Mouse (Mus musculus) hindbrain, embryonic 11.5 days (tissue): ENCODE data around the gene Rilp. TPM values are rescaled to one million over a fixed set of nuclear protein-coding genes. Genes with fewer than 3 reads are reported as not detected.

ENCODE experiments used
- ATAC-seq: fragments of 200-750 bp; cut with Nextera tagmentation; 2 replicates; pipeline ENCODE4 v1.8.0; 2017; ENCODE audit warnings: mild to moderate bottlenecking, moderate TSS enrichment, moderate library complexity; ENCODE audit not compliant: low FRiP score
- DNase-seq: peaks from one replicate; pipeline ENCODE4 v3.0.0-alpha.2; 2015; ENCODE audit warnings: low spot score
- H3K27ac ChIP-seq: fragments of 300-500 bp; sonication (generic); 2 replicates; pipeline ENCODE4 v1.5.1; 2014; ENCODE audit warnings: mild to moderate bottlenecking, low read depth, low read length
- H3K27me3 ChIP-seq: fragments of 300-500 bp; sonication (generic); 2 replicates; pipeline ENCODE4 v1.6.1; 2014; ENCODE audit warnings: mild to moderate bottlenecking, low read length, moderate library complexity, mixed read lengths; ENCODE audit not compliant: control insufficient read depth, insufficient read depth
- H3K36me3 ChIP-seq: fragments of 300-500 bp; sonication (generic); 2 replicates; pipeline ENCODE4 v1.6.1; 2014; ENCODE audit warnings: mild to moderate bottlenecking, low read length, moderate library complexity, mixed read lengths; ENCODE audit not compliant: control insufficient read depth, insufficient read depth
- H3K4me1 ChIP-seq: fragments of 300-500 bp; sonication (generic); replicated peaks from 2 replicates; pipeline ENCODE4 v1.6.1; 2014; ENCODE audit warnings: low read length, mixed read lengths; ENCODE audit not compliant: control insufficient read depth, insufficient read depth
- H3K4me2 ChIP-seq: fragments of 300-500 bp; sonication (generic); replicated peaks from 2 replicates; pipeline ENCODE4 v1.6.1; 2014; ENCODE audit warnings: mild to moderate bottlenecking, low read depth, low read length
- H3K4me3 ChIP-seq: fragments of 300-500 bp; sonication (generic); 2 replicates; pipeline ENCODE4 v1.5.1; 2014; ENCODE audit warnings: low read depth, low read length
- H3K9ac ChIP-seq: fragments of 300-500 bp; sonication (generic); 2 replicates; pipeline ENCODE4 v1.6.1; 2014; ENCODE audit warnings: low read depth, low read length
- H3K9me3 ChIP-seq: fragments of 300-500 bp; sonication (generic); 2 replicates; pipeline ENCODE4 v1.6.1; 2016; ENCODE audit warnings: low read length; ENCODE audit not compliant: control insufficient read depth
- WGBS: fragments of 180-500 bp; shearing (Covaris S2); extraction: QIAGEN DNeasy Blood & Tissue Kit; methylation state at CpG from one replicate; pipeline ENCODE4 v1.1.7; 2014; 5-methylcytosine and 5-hydroxymethylcytosine counted together
- polyA plus RNA-seq: library from polyadenylated mRNA; unstranded; fragments of >200 nt; fragmentation: Nextera tagmentation; extraction: Ambion mirVana; gene quantifications from 2 replicates; pipeline ENCODE4 v1.2.1, GENCODE M21; 2014

Rilp gene
- polyA plus RNA-seq, 1 experiment from 2014 or later = 0.63 TPM

DNA sequence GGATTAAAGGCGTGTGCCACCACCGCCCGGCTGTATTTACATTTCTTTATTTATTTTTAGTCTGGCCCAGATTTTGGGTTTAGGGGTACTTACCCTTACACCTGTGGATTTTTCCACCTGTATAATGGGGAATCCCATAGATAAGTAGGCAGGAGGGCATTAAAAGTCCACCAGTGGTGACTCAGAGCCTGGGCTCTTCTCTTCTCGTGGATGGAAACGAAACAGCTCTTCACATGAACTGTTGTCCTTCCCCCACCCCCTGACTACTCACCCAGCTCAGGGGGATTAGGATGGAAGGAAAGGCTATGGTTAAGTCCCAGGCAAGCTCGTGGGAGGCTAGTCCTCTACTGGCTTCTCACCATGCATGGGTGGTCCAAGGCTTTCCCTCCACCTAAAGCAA lies 45.5 kb upstream of the Rilp start:
- Histone ChIP-seq H3K27ac (no peak overlapping the region), H3K9ac (no peak overlapping the region), H3K4me1 (peaks cover 10% of the 10 kb centered on the region), H3K9me3 (no peaks in the 10 kb centered on the region), H3K27me3 (no peaks in the 10 kb centered on the region), H3K36me3 (no peaks in the 10 kb centered on the region), H3K4me2 (no peak overlapping the region), H3K4me3 (no peak overlapping the region)
- 90% methylated on average over 6 of the region's 6 CpGs for WGBS
- no peak for DNase-seq
- no peak for ATAC-seq

DNA sequence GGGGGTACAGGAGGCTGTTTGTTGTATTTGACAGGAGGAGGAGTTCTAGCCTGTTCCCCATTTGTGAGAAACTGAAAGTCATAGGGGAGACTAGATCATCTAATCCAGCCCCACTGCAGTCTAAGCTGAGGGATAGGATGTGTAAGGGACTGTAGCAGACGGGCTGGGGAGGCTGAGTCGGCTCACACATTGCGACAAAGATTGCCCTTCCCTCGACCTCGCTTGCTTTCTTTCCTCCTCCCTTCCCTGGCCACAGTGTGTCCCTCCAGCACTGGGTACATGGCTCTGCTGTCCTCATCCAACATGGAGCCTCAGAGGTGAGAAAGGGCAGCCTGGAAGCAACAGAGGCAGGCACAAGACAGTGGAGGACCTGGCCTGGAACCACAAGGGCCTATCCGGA lies 44.8 kb upstream of the Rilp start:
- H3K36me3 ChIP-seq = no peaks in the 10 kb centered on the region
- no peak overlapping the region for H3K4me2 ChIP-seq
- peaks cover 7% of the 10 kb centered on the region for H3K4me1 ChIP-seq
- no peak for ATAC-seq
- H3K27me3 ChIP-seq = no peaks in the 10 kb centered on the region
- WGBS = 79% methylated on average over 6 of the region's 6 CpGs
- no peak overlapping the region for H3K27ac ChIP-seq
- no peak overlapping the region for H3K9ac ChIP-seq
- H3K9me3 ChIP-seq = no peaks in the 10 kb centered on the region
- H3K4me3 ChIP-seq = no peak overlapping the region
- DNase-seq = no peak

- Histone ChIP-seq H3K4me2 (no peak overlapping the region), H3K27me3 (no peaks in the 10 kb centered on the region), H3K9me3 (no peaks in the 10 kb centered on the region), H3K27ac (no peak overlapping the region), H3K4me3 (no peak overlapping the region), H3K9ac (no peak overlapping the region), H3K4me1 (peaks cover 6% of the 10 kb centered on the region), H3K36me3 (no peaks in the 10 kb centered on the region)
- DNase-seq = no peak
- ATAC-seq = no peak
- 93% methylated on average over 4 of the region's 4 CpGs for WGBS
Observed at GRCm38 (mm10) chr11:75466731-75467505, 43.0 kb upstream of the Rilp start.

DNA sequence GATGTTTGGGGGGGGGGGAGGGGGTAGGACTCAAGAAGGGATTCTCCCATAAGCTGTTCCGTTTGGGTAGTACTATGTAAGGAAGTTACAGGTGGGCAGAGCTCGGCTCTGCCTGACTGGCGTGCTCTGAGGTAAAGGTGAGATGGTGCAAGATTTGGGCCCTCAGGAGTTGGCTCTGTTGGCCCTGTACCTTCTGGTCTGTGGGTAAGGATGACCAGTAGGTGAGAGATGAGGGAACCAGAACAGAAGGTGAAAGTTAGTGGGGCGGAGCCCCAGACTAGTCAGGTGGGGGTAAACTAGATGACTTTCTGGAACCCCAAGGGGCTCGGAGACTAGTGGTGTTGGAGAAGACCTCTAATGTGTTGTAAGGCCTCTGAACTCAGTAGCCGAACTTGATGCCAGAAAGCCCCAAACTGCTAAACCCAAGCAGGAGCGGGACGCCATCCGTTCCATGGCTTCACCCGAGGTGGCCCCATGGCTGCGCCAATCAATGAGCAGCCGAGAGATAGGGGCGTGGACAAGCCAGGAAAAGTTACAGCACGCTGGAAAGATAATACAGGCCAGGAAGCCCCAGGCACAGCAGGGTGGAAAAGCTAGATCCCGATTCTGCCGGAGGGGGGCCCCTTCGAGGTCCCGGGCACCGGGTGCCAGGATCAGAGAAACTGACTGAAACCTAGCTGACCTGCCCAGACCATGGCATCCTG lies 42.2 kb upstream of the Rilp start:
- no peaks in the 10 kb centered on the region; the same call in 1 of the 2 replicates for H3K4me1 ChIP-seq
- 17% methylated on average over 19 of the region's 19 CpGs for WGBS

GRCm38 (mm10) chr11:75468410-75468809 lies 41.5 kb upstream of the Rilp start:
- Histone ChIP-seq H3K9me3 (no peaks in the 10 kb centered on the region), H3K27ac (no peak overlapping the region), H3K4me3 (peak overlapping the region; percentile 31), H3K27me3 (no peaks in the 10 kb centered on the region), H3K4me2 (peak overlapping the region; percentile 71), H3K4me1 (no peaks in the 10 kb centered on the region), H3K9ac (peak overlapping the region; percentile 50), H3K36me3 (no peaks in the 10 kb centered on the region)
- DNase-seq (no peak), ATAC-seq (no peak)
- 68% methylated on average over 7 of the region's 7 CpGs for WGBS

More for the DNA sequence above, 42.2 kb upstream of the Rilp start:
- H3K9ac ChIP-seq = peak overlapping the region; percentile 50
- H3K4me3 ChIP-seq = peak overlapping the region; percentile 31
- peak; percentile 51 for DNase-seq
- ATAC-seq = peak; percentile 76
- H3K27ac ChIP-seq = no peak overlapping the region
- peak overlapping the region; percentile 71 for H3K4me2 ChIP-seq
- H3K9me3 ChIP-seq = no peaks in the 10 kb centered on the region
- H3K27me3 ChIP-seq = no peaks in the 10 kb centered on the region
- no peaks in the 10 kb centered on the region for H3K36me3 ChIP-seq

- no peaks in the 10 kb centered on the region for H3K27me3 ChIP-seq
- 93% methylated on average over 4 of the region's 4 CpGs for WGBS
- DNase-seq (no peak), ATAC-seq (no peak)
- H3K9ac ChIP-seq = no peak overlapping the region
- H3K27ac ChIP-seq = no peak overlapping the region
- H3K36me3 ChIP-seq = no peaks in the 10 kb centered on the region
- no peak overlapping the region for H3K4me2 ChIP-seq
- no peaks in the 10 kb centered on the region for H3K9me3 ChIP-seq
- H3K4me1 ChIP-seq = no peaks in the 10 kb centered on the region
- H3K4me3 ChIP-seq = no peak overlapping the region
Observed at GRCm38 (mm10) chr11:75469261-75469660, 40.6 kb upstream of the Rilp start.

DNA sequence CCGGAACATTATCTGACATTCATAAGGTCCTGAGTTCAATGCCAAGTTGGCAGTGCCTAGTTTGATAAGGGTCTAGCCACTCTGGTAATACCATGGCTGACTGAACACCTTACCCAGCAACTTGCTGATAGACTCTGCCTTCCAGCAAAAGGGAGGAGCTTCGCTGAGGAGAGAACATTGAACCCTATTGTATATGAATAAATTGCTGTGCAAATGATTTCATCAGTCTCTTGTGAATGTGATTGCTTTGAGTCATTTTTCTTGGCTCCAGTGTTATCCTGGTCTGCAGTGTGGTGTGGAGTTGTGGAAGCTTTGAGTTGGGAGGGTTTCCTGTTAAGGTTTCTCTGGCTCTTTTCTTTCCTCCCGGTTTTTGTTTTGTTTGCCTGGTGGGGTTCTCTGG lies 39.2 kb upstream of the Rilp start:
- Histone ChIP-seq H3K9ac (no peak overlapping the region), H3K4me1 (no peaks in the 10 kb centered on the region), H3K27me3 (no peaks in the 10 kb centered on the region), H3K36me3 (no peaks in the 10 kb centered on the region), H3K4me3 (no peak overlapping the region), H3K4me2 (no peak overlapping the region), H3K27ac (no peak overlapping the region), H3K9me3 (no peaks in the 10 kb centered on the region)
- WGBS = 79% methylated on average over 3 of the region's 3 CpGs
- no peak for ATAC-seq
- no peak for DNase-seq

DNA sequence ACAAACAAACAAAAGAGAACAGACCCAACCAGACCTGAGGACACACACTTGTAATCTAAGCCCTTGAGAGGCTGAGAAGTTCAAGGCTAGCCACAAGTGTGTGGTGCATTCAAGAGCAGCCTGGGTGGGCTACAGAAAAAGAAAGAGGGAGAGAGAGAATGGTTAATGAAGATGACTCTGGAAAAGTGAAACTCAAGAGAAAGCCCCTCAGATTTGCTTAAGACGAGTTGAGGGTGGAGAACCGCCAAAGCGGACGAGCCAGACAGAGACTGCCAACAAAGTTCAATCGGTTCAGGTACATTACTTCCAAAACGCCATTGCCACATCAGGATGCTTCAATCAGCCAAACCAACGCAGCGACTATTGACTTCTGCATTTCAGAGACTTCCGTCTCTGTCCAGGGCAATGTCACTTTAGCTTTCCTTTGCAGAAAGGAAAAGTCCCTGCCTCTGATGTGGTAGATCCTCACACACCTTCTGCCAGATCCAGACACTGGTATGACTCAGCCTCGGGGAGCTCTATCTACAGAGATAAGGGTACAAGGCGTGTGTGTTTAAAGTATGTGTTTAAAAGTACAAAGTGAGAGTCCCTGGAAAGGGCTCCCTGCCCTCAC lies 37.3 kb upstream of the Rilp start:
- no peak overlapping the region for H3K4me3 ChIP-seq
- no peak for ATAC-seq
- WGBS = 89% methylated on average over 11 of the region's 11 CpGs
- H3K9me3 ChIP-seq = no peaks in the 10 kb centered on the region
- no peak overlapping the region for H3K4me2 ChIP-seq
- H3K9ac ChIP-seq = no peak overlapping the region
- H3K27ac ChIP-seq = no peak overlapping the region
- no peaks in the 10 kb centered on the region for H3K27me3 ChIP-seq
- no peaks in the 10 kb centered on the region for H3K4me1 ChIP-seq
- no peak for DNase-seq
- H3K36me3 ChIP-seq = no peaks in the 10 kb centered on the region
